Mouse (Mus musculus): ENCODE data around the gene Spint2.
"Not testable (repeated sequence)": the region's sequence is repeated elsewhere in the genome, so short reads cannot be mapped to it uniquely, and the experiment has no call there.

Spint2 gene

DNA sequence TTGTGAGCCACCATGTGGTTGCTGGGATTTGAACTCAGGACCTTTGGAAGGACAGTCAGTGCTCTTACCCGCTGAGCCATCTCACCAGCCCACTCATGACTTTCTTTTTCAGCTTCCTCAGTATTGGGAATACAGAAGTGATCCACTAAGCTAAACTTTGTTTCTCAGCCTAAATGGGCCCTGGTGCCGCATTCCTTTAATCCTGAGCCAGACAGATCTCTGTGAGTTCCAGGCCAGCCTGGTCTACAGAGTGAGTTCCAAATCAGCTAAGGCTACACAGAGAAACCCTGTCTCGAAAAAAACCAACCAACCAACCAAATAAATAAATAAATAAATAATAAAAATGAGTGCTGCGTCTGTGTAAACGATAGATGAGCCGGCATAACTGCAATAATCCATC, 44.1 kb downstream of the Spint2 start:
- DNase-seq: peak; percentile 42

- no peak for DNase-seq
Measured at GRCm38 (mm10) chr7:29236593-29236992, 45.1 kb downstream of the Spint2 start.

DNA sequence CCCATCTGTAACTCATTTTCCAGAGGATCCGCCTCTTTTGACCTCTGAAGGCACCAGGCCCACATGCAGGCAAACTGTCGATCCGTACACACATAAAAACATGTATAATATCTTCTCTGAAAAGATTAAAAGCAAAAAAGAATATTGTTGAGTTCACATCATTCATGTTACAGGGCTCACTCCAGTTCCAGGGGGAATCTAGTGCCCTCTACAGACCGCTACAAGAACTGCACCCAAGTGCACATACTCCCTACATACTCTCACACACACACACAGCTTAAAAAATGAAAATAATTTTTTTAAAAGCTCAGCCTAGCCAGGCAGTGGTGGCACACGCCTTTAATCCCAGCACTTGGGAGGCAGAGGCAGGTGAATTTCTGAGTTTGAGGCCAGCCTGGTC, 47.1 kb downstream of the Spint2 start:
- DNase-seq: no peak

GRCm38 (mm10) chr7:29233745-29234144, 48.0 kb downstream of the Spint2 start:
- no peak for DNase-seq

DNA sequence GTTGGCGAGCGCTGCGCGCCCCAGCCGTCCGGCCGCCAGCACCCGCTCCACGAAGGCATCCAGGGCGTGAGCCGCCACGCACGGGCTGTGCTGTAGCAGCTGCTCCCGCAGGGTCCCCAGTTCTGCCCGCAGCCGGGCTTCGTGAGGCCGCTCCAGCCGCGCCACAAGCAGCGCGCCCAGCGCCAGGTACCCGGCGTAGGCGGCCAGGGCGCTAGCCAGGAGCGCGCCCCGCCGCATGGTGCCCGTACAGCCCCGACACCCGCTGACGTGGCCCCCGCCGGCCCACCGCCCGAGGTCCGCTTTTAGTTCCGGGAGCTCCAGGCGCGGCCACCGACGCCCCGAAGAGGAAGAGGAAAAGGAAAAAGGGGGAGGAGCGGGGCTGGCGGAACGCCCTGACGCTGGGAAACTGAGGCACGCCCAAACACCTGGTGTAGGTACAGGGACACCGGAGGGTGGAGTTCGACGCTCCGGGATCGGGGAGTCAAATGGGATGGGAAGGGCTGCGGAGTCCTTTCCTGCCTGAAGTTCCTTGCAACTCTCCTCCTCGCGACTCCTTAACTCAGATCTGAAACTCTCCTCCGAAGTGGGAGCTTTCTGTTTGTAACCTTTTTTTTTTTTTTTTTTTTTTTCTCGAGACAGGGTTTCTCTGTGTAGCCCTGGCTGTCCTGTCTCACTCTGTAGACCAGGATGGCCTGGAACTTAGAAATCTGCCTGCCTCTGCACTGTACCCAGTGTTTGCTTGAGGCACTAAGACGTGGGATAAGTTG, 49.3 kb downstream of the Spint2 start, which contains the start of gene Kcnk6:
TSS of gene Kcnk6 (minus strand) at position 269 of the 767 bp plus-strand sequence.
- DNase-seq: no peak

DNA sequence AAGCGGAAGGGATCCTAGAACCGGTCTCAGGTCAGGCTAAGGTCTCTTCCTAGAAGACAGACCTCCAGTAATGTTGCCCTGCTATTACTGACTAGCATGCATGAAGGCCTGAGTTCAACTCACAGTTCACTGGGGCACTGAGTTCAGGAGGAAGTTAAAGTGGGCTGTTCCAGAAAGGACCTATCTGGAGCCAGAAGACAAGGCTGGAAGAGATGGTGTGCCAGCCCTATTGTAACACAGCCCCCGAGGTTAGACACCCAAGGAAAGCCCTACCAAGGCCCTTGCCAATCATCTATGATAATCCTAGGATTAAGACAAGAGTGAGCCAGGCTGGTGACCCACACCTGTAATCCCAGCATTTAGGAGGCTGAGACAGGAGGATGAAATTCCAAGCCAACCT, 50.2 kb downstream of the Spint2 start:
- no peak for DNase-seq

DNA sequence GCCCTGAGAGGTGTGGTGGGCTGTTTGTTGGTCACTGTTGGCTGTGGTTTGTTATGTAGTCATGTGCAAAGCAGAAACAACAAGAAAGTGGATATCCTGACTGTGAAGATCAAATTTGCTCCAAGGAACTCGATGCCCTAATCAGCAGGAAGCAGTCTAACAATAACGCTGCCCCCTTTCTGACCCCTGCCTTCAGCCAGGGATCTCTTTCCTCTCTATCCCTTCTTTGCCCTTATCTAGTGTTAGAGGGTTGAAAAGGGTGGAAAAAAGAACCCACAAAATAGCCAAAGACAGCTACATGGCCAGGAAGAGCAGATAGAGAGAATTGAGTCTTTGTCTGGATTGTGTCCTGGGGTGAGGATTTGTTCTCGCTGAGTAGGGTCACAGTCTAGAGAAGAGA, 51.2 kb downstream of the Spint2 start:
- DNase-seq: no peak

DNA sequence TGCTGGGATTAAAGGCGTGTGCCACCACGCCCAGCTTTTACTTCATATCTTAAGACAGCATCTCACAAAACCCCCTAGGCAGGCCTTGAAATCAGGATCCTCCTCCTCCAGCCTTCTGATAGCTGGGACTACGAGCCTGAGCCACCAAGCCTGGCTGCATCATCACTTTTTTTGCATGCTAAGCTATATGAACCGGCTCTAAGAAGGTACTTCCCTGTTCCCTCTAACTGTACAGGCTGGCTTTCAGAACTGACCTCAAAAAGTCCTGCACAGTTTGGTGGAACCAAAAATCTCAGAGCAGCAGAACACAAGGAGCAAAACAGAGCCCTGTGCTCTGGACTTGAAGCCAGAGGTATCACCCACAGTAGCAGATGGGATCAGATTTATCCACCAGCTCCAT, 53.5 kb downstream of the Spint2 start:
- no peak for DNase-seq

GRCm38 (mm10) chr7:29225520-29225919, 56.2 kb downstream of the Spint2 start:
- DNase-seq: no peak

DNA sequence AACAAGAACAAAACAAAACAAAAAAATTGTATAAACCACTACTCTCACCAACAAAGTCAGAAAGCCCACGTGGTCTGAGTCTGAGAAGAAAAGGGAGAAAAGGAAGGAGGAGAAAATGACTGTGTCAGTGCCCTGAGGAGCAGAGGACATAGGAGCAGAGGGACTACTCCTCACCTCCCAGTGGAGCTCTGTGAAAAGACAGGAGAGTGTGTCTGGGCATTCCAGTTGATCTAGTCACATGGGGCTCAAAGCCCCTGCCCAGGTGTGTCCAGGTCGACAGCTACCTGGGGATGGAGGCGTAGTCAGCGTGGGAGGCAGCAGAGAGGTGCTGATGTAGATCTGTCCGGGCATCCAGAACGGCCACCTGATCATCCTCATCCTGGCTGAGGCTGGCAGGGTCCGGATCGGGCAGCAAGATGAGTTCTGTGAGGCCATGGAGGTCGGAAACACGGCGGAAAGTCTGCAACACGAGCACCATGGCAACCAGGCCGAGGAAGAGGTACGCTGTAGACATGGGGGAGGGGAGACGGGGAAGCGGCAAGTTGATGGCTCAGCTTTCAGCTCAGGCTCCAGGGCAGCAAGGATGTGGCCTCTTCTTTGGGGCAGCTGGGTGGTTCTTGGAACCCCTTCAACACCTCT, 56.8 kb downstream of the Spint2 start:
- no peak for DNase-seq

DNA sequence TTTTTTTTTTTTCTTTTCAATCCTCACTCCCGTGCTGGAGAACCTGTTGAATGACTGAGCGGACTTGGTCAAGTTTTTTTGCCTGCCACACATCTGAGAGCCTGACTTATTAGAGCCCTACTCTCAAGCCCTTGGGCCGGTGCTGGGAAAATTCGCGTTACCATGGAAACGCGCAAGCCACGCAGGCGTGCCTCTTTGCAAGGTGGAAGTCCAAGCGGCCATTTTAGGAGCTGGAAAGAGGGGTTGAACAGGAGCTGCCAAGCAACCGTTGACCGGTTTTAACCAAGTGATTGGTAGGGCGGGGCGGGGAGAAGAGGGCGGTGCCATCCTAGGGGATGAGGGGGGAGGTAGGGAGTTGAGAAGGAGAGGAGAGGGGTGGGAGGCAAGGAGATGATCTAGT, 66.9 kb downstream of the Spint2 start:
- no peak for DNase-seq

GRCm38 (mm10) chr7:29214236-29214635, 67.5 kb downstream of the Spint2 start:
- peak; percentile 43 for DNase-seq

GRCm38 (mm10) chr7:29213675-29214082, 68.0 kb downstream of the Spint2 start, which contains the start of gene Catsperg1:
Gene Catsperg1 (minus strand): TSS chr7:29214035.
- peak; percentile 64 for DNase-seq

DNA sequence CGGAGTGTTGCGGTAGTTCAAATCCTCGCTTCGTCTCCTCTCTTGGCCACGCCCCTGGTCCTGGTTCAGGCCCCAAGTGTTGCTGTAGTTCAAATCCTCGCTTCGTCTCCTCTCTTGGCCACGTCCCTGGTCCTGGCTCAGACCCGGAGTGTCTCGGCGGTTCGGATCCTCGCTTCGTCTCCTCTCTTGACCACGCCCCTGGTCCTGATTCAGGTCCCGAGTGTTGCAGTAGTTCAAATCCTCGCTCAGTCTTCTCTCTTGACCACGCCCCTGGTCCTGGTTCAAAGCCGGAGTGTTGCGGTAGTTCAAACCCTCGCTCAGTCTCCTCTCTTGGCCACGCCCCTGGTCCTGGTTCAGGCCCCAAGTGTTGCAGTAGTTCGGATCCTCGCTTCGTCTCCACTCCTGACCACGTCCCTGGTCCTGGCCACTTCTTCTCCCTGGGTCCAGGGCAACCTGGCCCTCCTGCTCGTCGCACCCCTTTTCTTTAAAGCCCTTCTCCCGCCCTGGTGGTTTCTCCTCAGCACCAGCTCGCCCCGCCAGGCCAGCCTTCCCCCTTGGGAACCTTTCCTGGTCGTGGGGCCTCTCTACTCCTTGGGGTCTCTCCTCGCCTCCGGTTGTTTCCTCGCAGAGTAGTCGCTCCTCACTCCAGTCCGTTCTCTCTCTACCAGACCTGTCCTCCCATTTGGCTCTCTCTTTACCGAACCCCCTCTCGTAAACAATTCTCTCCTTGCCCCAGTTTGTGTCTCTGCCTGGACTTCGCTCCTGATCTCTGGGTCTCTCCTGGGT, 68.7 kb downstream of the Spint2 start:
- DNase-seq: not testable (repeated sequence)

DNA sequence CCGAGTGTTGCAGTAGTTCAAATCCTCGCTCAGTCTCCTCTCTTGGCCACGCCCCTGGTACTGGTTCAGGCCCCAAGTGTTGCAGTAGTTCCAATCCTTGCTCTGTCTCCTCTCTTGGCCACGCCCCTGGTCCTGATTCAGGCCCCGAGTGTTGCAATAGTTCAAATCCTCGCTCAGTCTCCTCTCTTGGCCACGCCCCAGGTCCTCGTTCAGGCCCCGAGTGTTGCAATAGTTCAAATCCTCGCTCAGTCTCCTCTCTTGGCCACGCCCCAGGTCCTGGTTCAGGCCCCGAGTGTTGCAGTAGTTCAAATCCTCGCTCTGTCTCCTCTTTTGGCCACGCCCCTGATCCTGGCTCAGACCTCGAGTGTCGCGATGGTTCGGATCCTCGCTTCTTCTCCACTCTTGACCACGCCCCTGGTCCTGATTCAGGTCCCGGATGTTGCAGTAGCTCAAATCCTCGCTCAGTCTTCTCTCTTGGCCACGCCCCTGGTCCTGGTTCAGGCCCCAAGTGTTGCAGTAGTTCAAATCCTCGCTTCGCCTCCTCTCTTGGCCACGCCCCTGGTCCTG, 69.4 kb downstream of the Spint2 start:
- peak; percentile 12 for DNase-seq

GRCm38 (mm10) chr7:29211415-29212198, 70.1 kb downstream of the Spint2 start:
- peak; percentile 92 for DNase-seq

GRCm38 (mm10) chr7:29211013-29211412, 70.7 kb downstream of the Spint2 start:
- not testable (repeated sequence) for DNase-seq
